Mouse (Mus musculus): ENCODE measurements around the gene Sap25.

DNA sequence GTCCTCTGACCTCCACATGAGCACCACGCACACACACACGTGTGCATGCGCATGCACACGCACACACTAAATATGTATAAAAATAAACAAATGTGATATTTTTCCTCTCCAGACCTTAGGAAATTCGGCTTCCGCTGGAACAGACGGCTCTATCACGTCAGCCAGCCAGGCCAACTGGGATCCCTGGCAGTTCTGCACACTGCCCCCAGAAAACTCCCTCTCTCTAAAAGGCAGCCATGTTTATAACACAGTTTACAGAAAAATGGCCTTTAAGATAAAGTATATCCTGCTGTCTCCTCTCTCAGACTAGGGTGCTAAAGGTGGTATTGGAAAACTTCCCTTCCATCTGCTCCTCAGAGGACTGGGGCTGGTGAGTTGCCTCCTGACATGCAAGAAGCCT, 36.7 kb downstream of the Sap25 start:
- TF ChIP-seq GATA1 (IDR thresholded peaks at IDR 0.05; ENCODE audit: borderline replicate concordance, low read length) = no peak
- no peak for TF ChIP-seq FLI1 (IDR thresholded peaks at IDR 0.05; ENCODE audit: low read length)
